Mouse (Mus musculus): ENCODE measurements around the gene Drd3. TPM values are rescaled to one million over a fixed set of nuclear protein-coding genes. Genes with fewer than 3 reads are reported as not detected.

Drd3 gene
- polyA plus RNA-seq, 1 experiment from 2014 or later: 0.13 TPM

DNA sequence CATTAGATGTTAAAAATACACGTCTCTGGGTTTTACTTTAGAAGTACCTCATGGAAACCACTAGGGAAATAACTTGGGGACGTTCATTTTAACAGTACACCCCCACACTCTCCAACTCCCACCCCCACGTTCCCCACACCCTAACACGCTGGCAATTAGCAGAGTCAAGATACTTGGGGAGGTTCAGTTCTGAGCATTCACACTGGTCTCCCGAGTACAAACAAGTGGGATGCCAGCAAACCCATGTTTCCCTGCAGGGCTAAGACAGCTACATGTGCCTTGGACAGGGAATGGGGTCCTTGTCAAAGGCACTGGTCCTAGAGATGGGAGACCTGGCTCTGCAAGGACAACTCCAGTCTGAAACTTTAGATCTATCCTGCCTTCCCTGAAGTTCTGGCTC, 48.6 kb downstream of the Drd3 start:
- 44% methylated on average over 5 of the region's 5 CpGs for WGBS
- Histone ChIP-seq H3K36me3 (no peaks in the 10 kb centered on the region), H3K4me1 (peaks cover 13% of the 10 kb centered on the region; the same call in 1 of the 2 replicates), H3K27me3 (0 out of 2 replicates have a peak, but pooled peaks cover 8% of the 10 kb centered on the region), H3K4me2 (no peak overlapping the region), H3K9ac (no peak overlapping the region), H3K9me3 (no peaks in the 10 kb centered on the region), H3K27ac (no peak overlapping the region), H3K4me3 (no peak overlapping the region)
- ATAC-seq (ENCODE audit: insufficient number of reproducible peaks, low FRiP score, low TSS enrichment, low read depth): no peak

GRCm38 (mm10) chr16:43804364-43804763, 50.5 kb downstream of the Drd3 start:
- Histone ChIP-seq H3K4me1 (peaks cover 13% of the 10 kb centered on the region; the same call in 1 of the 2 replicates), H3K9ac (no peak overlapping the region), H3K9me3 (no peaks in the 10 kb centered on the region), H3K4me2 (no peak overlapping the region), H3K4me3 (no peak overlapping the region), H3K27ac (no peak overlapping the region), H3K27me3 (0 out of 2 replicates have a peak, but pooled peaks cover 8% of the 10 kb centered on the region), H3K36me3 (no peaks in the 10 kb centered on the region)
- no peak for ATAC-seq (ENCODE audit: insufficient number of reproducible peaks, low FRiP score, low TSS enrichment, low read depth)
- 89% methylated on average over 6 of the region's 6 CpGs for WGBS

DNA sequence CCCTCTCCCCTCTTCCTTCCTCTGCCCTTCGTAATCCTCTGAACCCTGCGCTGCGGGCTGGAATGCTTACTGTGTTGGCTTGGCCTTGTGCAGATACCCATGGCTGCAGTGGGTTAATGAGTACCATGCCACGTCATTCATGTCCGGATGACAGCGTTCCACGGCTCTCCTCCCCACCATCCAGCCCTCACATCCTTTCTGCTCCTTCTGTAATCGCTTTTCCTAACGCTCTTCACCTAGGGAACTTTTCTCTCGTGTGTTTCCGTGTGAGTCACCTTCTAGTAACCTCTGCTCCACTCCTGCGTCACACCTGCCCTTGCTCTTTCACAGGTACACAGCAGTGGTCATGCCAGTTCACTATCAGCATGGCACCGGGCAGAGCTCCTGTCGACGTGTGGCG, 53.2 kb downstream of the Drd3 start:
- Histone ChIP-seq H3K27me3 (0 out of 2 replicates have a peak, but pooled peaks cover 8% of the 10 kb centered on the region), H3K36me3 (no peaks in the 10 kb centered on the region), H3K4me2 (no peak overlapping the region), H3K9me3 (no peaks in the 10 kb centered on the region), H3K9ac (no peak overlapping the region), H3K4me1 (no peaks in the 10 kb centered on the region), H3K4me3 (no peak overlapping the region), H3K27ac (no peak overlapping the region)
- no peak for ATAC-seq (ENCODE audit: insufficient number of reproducible peaks, low FRiP score, low TSS enrichment, low read depth)
- 62% methylated on average over 16 of the region's 16 CpGs for WGBS

DNA sequence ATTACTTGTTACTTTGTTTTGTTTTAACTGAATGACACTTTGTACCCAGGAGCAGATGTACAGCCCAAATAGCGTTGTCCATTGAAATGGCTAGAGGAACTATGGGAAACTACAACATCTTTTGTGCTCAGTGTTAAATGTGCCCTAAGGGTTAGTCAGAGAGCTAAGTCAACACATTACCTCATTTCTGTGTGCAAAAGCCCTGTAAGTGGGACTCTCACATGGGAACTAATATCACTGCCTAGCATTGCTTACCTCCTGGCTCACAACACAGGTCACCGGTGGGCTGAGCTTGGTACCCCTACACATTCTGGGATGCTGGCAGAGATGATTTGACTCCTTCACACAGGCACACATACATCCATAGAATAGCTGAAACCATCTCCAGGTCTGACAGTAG, 55.6 kb downstream of the Drd3 start:
- H3K9ac ChIP-seq: no peak overlapping the region
- no peaks in the 10 kb centered on the region for H3K4me1 ChIP-seq
- no peaks in the 10 kb centered on the region for H3K27me3 ChIP-seq
- H3K27ac ChIP-seq: no peak overlapping the region
- no peaks in the 10 kb centered on the region for H3K9me3 ChIP-seq
- WGBS: 85% methylated on average over 2 of the region's 2 CpGs
- no peak overlapping the region for H3K4me2 ChIP-seq
- no peak overlapping the region for H3K4me3 ChIP-seq
- no peaks in the 10 kb centered on the region for H3K36me3 ChIP-seq
- ATAC-seq (ENCODE audit: insufficient number of reproducible peaks, low FRiP score, low TSS enrichment, low read depth): no peak

DNA sequence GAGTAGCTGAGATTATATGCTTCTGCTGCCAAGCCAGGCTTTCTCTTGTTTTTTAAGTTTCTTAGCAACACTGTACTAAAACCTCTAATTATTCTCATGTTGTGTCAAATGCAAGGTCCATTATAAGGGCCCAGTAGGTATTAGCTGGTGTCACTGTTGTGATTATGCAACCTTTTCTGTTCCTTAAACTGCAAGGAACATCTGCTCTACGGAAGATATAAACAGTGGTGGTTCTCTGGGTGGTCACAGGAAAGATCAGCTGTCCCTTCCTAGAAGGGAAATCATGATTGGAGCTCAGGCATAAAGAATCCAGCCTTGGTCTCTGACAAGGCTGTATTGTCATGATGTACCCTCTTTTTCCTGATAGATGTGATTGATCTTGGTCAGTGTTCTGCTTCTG, 57.6 kb downstream of the Drd3 start:
- no peaks in the 10 kb centered on the region for H3K4me1 ChIP-seq
- no peak for ATAC-seq (ENCODE audit: insufficient number of reproducible peaks, low FRiP score, low TSS enrichment, low read depth)
- WGBS: 83% methylated on average over 1 of the region's 1 CpGs
- no peak overlapping the region for H3K9ac ChIP-seq
- no peak overlapping the region for H3K4me2 ChIP-seq
- H3K27ac ChIP-seq: no peak overlapping the region
- H3K4me3 ChIP-seq: no peak overlapping the region
- H3K9me3 ChIP-seq: no peaks in the 10 kb centered on the region
- no peaks in the 10 kb centered on the region for H3K27me3 ChIP-seq
- H3K36me3 ChIP-seq: no peaks in the 10 kb centered on the region

- Histone ChIP-seq H3K27ac (no peak overlapping the region), H3K4me3 (no peak overlapping the region), H3K4me1 (no peaks in the 10 kb centered on the region), H3K36me3 (no peaks in the 10 kb centered on the region), H3K4me2 (no peak overlapping the region), H3K9ac (no peak overlapping the region), H3K9me3 (no peaks in the 10 kb centered on the region), H3K27me3 (no peaks in the 10 kb centered on the region)
- no peak for ATAC-seq (ENCODE audit: insufficient number of reproducible peaks, low FRiP score, low TSS enrichment, low read depth)
- WGBS: 51% methylated on average over 4 of the region's 4 CpGs
These were observed 60.8 kb downstream of the Drd3 start for GRCm38 (mm10) chr16:43814644-43815043.

- no peaks in the 10 kb centered on the region for H3K36me3 ChIP-seq
- ATAC-seq (ENCODE audit: insufficient number of reproducible peaks, low FRiP score, low TSS enrichment, low read depth): no peak
- no peaks in the 10 kb centered on the region for H3K27me3 ChIP-seq
- 83% methylated on average over 4 of the region's 5 CpGs for WGBS
- H3K4me1 ChIP-seq: no peaks in the 10 kb centered on the region
- no peak overlapping the region for H3K27ac ChIP-seq
- no peaks in the 10 kb centered on the region for H3K9me3 ChIP-seq
- no peak overlapping the region for H3K4me2 ChIP-seq
- H3K9ac ChIP-seq: no peak overlapping the region
- H3K4me3 ChIP-seq: no peak overlapping the region
These were observed 62.5 kb downstream of the Drd3 start for GRCm38 (mm10) chr16:43816321-43816720.

GRCm38 (mm10) chr16:43818404-43818803, 64.6 kb downstream of the Drd3 start:
- Histone ChIP-seq H3K4me3 (no peak overlapping the region), H3K9me3 (no peaks in the 10 kb centered on the region), H3K9ac (no peak overlapping the region), H3K36me3 (no peaks in the 10 kb centered on the region), H3K4me1 (no peaks in the 10 kb centered on the region), H3K27ac (no peak overlapping the region), H3K27me3 (no peaks in the 10 kb centered on the region), H3K4me2 (no peak overlapping the region)
- no peak for ATAC-seq (ENCODE audit: insufficient number of reproducible peaks, low FRiP score, low TSS enrichment, low read depth)
- 89% methylated on average over 6 of the region's 6 CpGs for WGBS

DNA sequence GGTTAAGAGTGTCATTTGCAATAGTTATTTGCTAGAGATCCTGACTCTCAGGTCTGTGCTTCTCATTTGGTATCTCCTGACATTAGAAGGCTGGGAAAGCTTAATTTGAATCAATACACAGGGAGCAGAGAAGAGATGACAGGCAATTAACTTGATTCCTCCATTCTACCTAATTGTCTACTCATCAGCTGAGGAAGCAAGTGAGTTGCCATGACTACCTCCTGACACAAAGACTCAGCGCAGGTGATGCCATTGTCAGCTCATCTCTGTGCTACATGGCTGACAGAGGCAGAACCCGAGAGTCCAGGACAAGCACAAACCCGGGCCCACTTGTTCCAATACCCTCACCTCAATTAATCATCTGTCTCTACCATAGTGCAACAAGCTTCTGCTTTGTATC, 73.7 kb downstream of the Drd3 start:
- WGBS: 67% methylated on average over 3 of the region's 3 CpGs
- no peak overlapping the region for H3K4me3 ChIP-seq
- H3K36me3 ChIP-seq: no peaks in the 10 kb centered on the region
- no peak for ATAC-seq (ENCODE audit: insufficient number of reproducible peaks, low FRiP score, low TSS enrichment, low read depth)
- H3K9ac ChIP-seq: no peak overlapping the region
- H3K9me3 ChIP-seq: no peaks in the 10 kb centered on the region
- H3K4me1 ChIP-seq: no peaks in the 10 kb centered on the region
- H3K4me2 ChIP-seq: no peak overlapping the region
- no peaks in the 10 kb centered on the region for H3K27me3 ChIP-seq
- no peak overlapping the region for H3K27ac ChIP-seq

GRCm38 (mm10) chr16:43831957-43832356, 78.1 kb downstream of the Drd3 start:
- no peak overlapping the region for H3K27ac ChIP-seq
- H3K4me1 ChIP-seq: no peaks in the 10 kb centered on the region
- no peaks in the 10 kb centered on the region for H3K36me3 ChIP-seq
- H3K9me3 ChIP-seq: no peaks in the 10 kb centered on the region
- no peaks in the 10 kb centered on the region for H3K27me3 ChIP-seq
- ATAC-seq (ENCODE audit: insufficient number of reproducible peaks, low FRiP score, low TSS enrichment, low read depth): no peak
- no peak overlapping the region for H3K4me2 ChIP-seq
- WGBS: 90% methylated on average over 2 of the region's 2 CpGs
- no peak overlapping the region for H3K4me3 ChIP-seq
- no peak overlapping the region for H3K9ac ChIP-seq

GRCm38 (mm10) chr16:43841236-43841635, 87.4 kb downstream of the Drd3 start:
- 86% methylated on average over 1 of the region's 1 CpGs for WGBS
- Histone ChIP-seq H3K4me3 (no peak overlapping the region), H3K4me2 (no peak overlapping the region), H3K4me1 (no peaks in the 10 kb centered on the region), H3K9me3 (no peaks in the 10 kb centered on the region), H3K36me3 (no peaks in the 10 kb centered on the region), H3K27me3 (no peaks in the 10 kb centered on the region), H3K27ac (no peak overlapping the region), H3K9ac (no peak overlapping the region)
- no peak for ATAC-seq (ENCODE audit: insufficient number of reproducible peaks, low FRiP score, low TSS enrichment, low read depth)

- Histone ChIP-seq H3K4me1 (no peaks in the 10 kb centered on the region), H3K4me3 (no peak overlapping the region), H3K36me3 (no peaks in the 10 kb centered on the region), H3K9me3 (no peaks in the 10 kb centered on the region), H3K27me3 (no peaks in the 10 kb centered on the region), H3K27ac (no peak overlapping the region), H3K4me2 (no peak overlapping the region), H3K9ac (no peak overlapping the region)
- no peak for ATAC-seq (ENCODE audit: insufficient number of reproducible peaks, low FRiP score, low TSS enrichment, low read depth)
- WGBS: 64% methylated on average over 1 of the region's 1 CpGs
These were observed 96.0 kb downstream of the Drd3 start for GRCm38 (mm10) chr16:43849839-43850238.

GRCm38 (mm10) chr16:43858941-43859476, 105.2 kb downstream of the Drd3 start:
- no peak for ATAC-seq (ENCODE audit: insufficient number of reproducible peaks, low FRiP score, low TSS enrichment, low read depth)
- H3K4me3 ChIP-seq: no peak overlapping the region
- H3K9me3 ChIP-seq: no peaks in the 10 kb centered on the region
- no peak overlapping the region for H3K27ac ChIP-seq
- no peaks in the 10 kb centered on the region for H3K27me3 ChIP-seq
- H3K4me1 ChIP-seq: 0 out of 2 replicates have a peak, but pooled peaks cover 5% of the 10 kb centered on the region
- WGBS: 79% methylated on average over 5 of the region's 5 CpGs
- peaks cover 19% of the 10 kb centered on the region for H3K36me3 ChIP-seq
- H3K4me2 ChIP-seq: no peak overlapping the region
- no peak overlapping the region for H3K9ac ChIP-seq
